Mouse (Mus musculus): ENCODE measurements around the gene Slu7. TPM values are rescaled to one million over a fixed set of nuclear protein-coding genes. Genes with fewer than 3 reads are reported as not detected.
A peak's percentile ranks its signal among the peaks of the same experiment; 100 is the strongest.

Slu7 gene
- total RNA-seq, 2 experiments from 2014 or later, result 34.0 to 36.5 TPM

DNA sequence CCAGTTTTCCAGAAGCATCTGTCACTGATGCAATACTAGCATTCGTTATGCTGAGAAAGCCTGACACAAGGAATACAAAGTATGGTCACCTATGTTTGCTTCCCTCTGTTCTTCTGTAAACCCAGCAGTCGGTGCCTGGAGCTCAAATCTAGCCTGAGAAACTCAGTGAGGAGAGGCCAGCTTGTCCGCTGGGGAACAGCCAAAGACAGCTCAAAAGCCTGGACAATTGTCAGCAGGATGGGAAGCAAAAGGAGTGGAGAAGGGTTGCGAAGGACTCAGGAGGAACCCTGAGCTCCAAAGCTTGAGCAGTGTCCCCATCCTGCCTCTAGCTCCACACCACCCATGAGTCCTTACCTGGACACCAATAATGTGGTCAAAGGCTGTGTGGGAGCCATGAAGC, 50.5 kb downstream of the Slu7 start:
- DNase-seq (ENCODE audit: low spot score), result no peak

- DNase-seq (ENCODE audit: low spot score), result no peak
Measured at GRCm38 (mm10) chr11:43484652-43485051, 51.1 kb downstream of the Slu7 start.

DNA sequence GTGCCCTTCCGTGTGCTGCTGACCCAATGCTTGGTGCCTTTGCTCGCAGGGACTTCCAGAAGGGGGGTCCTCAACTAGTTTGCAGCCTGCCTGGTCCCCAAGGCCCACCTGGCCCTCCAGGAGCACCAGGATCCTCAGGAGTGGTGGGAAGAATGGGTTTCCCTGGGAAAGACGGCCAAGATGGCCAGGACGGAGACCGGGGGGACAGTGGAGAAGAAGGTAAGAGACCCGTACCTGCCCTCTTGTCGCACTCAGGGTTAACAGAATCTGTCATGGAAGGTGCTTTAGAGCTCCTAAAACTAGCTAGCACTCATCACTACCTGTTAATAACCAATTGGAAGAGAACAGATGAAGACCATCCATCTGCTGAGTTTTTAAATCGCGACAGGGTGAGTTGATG, 52.3 kb downstream of the Slu7 start:
- DNase-seq (ENCODE audit: low spot score), result no peak

GRCm38 (mm10) chr11:43492663-43493062, 59.1 kb downstream of the Slu7 start:
- peak; percentile 80 for DNase-seq (ENCODE audit: low spot score)

DNA sequence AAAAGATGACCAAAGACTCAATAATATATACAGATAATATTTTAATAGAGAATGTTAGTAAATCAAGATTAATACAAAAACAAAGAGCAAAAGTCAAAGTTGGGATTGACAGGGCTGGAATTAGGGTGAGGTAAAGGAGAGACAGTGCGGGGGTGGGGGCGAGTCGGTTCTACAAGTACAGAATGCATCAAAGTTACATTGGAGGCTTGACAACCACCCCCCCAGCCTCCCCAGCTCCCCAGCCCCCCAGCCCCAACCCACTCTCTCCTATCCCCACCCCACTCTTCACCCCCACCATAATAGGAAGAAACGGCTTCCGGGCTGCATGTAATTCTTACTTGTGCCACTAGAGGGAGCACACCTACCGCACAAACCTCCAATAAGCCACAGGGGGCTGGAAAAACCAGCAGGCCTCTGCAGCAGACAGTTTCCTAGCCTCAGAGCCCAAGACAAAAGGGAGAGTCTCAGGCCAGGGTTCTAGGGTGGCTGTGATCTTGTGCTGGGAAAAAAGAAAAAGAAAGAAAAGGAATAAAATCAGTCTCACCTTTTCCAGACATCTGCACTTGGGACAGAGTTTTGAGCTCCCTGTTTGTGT, 60.4 kb downstream of the Slu7 start:
- peak; percentile 49 for DNase-seq (ENCODE audit: low spot score)

GRCm38 (mm10) chr11:43495037-43495436, 61.5 kb downstream of the Slu7 start:
- no peak for DNase-seq (ENCODE audit: low spot score)

DNA sequence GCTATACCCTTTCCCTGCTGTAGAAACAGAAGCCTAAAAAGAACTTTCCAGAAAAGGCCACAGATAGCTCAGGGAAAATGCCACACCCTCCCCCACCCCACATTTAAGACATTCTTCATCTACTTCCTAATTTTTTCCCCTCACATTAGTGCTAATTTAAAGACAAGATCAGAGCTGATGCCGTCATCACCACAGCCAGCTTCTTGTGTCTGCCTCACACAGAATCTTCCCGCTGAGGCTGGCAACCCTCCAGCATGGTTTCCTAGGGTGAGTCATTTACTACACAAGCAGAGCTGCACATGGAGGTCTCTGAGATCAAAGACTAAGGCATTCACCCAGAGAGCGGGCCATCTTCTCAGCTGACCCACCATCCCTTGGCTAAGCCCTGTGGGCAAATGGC, 62.0 kb downstream of the Slu7 start:
- DNase-seq (ENCODE audit: low spot score), result no peak

Other genes starting within 250 kb of the Slu7 start
- gene Pttg1, start 7.5 kb upstream of the Slu7 start, total RNA-seq (2021), result 10 to 100 TPM; 51.6 to 56.3 TPM
- gene C1qtnf2, start 40.5 kb downstream of the Slu7 start, total RNA-seq (2021), result 1 to 10 TPM; 1.8 to 3.0 TPM
- not detected for gene Ccnjl, start 95.0 kb downstream of the Slu7 start, total RNA-seq (2021)
- gene 4933415A04Rik, start 153.3 kb downstream of the Slu7 start, total RNA-seq (2021), result under 1 TPM in 1 of 2 experiments, not detected in 1; 0.12 TPM
- gene Fabp6, start 167.8 kb downstream of the Slu7 start, total RNA-seq (2021), result not detected
- gene Pwwp2a, start 248.3 kb downstream of the Slu7 start, total RNA-seq (2021), result 10 to 100 TPM; 12.6 to 14.1 TPM

All from gastrocnemius, adult 18-20 months (tissue).